Mouse (Mus musculus) left cerebral cortex, adult 6 months (tissue): ENCODE measurements around the gene Morn3. TPM values are rescaled to one million over a fixed set of nuclear protein-coding genes. Genes with fewer than 3 reads are reported as not detected.

Experiments
- long read RNA-seq, 2 experiments: library from polyadenylated mRNA; unstranded; transcript quantifications; one replicate each; pipeline ENCODE4 v2.0.0; 2019 to 2020
- polyA plus RNA-seq: library from polyadenylated mRNA; unstranded; fragments of <200 nt; fragmentation: Nextera tagmentation; gene quantifications from 2 replicates; pipeline ENCODE4 v1.2.3, GENCODE M21; 2021

The Morn3 gene
- polyA plus RNA-seq: 0.63 and 0.91 TPM in 2 replicates
- long read RNA-seq, experiment 1: 0 reads
- long read RNA-seq, experiment 2: 0 reads

GRCm38 (mm10) chr5:123046916-123047315 is at the start of gene Morn3:
Gene Morn3, minus strand, starts transcription at chr5:123047016.

GRCm38 (mm10) chr5:123068115-123068514 is 21.3 kb upstream of the Morn3 start, which contains the start of gene Tmem120b:
Gene Tmem120b, plus strand, starts transcription at chr5:123068415.

DNA sequence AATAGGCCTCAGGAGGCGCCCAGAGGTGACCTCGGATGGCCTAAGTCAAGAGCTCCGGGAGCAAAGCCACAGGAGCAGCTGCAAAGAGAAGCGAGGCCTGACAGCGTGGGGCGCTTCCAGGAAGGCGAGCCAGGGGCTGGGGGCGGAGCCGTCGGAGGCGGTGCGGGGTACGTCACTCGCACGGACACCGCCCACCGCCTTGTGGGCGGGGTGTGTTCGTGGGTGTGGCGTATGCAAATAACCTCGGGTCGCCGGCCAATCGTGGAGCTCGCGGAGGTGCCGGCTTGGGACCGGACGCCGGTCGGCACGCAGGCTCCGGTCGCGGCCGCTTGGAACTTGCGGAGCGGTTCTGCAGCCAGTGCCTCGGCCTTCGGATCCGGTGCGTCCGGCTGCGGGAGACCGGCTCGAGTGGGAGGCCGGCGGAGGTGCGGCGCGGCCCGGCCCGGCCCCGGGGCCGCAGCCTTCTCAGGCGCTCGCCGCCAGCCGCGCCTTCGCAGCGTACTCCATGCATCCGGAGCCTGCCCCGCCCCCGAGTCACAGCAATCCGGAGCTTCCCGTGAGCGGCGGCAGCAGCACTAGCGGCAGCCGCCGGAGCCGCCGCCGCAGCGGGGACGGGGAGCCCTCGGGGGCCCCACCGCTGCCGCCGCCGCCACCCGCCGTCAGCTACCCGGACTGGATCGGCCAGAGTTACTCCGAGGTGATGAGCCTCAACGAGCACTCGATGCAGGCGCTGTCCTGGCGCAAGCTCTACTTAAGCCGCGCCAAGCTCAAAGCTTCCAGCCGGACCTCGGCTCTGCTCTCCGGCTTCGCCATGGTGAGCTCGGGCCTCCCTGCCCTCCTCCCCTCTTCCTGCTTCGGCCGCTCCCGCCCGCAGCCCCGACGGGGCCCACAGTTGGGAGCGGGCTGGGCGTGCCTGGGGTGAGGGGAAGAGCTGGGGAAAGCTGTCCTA is 31.8 kb downstream of the Morn3 start, which contains the start of gene Orai1:
TSS of gene Orai1 (plus strand) at position 322 of the 949 bp plus-strand sequence.

DNA sequence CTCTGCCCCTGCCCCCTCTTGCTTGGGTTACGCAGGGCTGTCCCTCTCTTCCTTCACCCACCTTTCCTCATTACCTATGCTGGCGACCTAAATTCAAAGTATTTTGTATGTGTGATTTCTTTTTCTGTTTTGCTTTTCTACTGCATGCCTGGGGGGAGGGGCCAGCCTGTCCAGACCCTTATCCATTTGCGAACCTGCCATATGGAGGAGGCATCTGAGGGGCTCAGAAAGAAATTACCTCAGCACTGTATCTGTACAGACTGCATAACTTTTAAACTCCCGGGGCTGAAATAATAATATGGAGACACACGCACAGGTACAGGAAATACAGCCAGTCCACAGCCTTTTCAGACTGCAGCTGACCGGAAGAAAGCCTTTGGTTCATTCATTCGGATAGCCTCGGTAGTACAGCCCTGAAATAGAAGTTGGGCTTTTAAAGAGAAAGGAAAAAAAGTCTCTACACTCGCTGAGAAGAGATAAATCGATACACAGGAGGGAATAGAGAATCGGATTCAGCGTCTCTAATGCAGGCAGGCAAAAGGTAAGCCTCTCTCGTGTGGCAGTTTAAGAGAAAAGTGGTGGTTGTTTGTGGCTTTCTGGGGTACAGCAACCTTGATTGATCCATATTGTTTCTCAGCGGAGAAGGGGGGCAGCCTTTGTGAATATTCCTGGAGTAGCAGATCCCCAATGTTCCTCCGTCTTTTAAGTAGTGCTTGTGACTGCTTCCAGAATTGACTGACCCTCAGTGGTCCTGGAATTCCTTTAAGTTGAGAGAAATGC is 57.1 kb downstream of the Morn3 start, which contains the start of gene Kdm2b:
TSS of gene Kdm2b (minus strand) at position 273 of the 780 bp plus-strand sequence.

Other genes with a start within 250 kb of the Morn3 start
- gene Anapc5, start 225.7 kb downstream of the Morn3 start, polyA plus RNA-seq: 104 and 141 TPM in 2 replicates
- gene Rnf34, start 197.0 kb downstream of the Morn3 start, polyA plus RNA-seq: 20.0 and 30.3 TPM in 2 replicates
- 4.2 and 6.5 TPM in 2 replicates for gene Kdm2b, start 57.2 kb downstream of the Morn3 start, polyA plus RNA-seq
- 2.6 and 13.1 TPM in 2 replicates for gene Orai1, start 31.9 kb downstream of the Morn3 start, polyA plus RNA-seq
- 5.7 and 7.5 TPM in 2 replicates for gene Tmem120b, start 21.4 kb upstream of the Morn3 start, polyA plus RNA-seq
- 27.3 and 34.6 TPM in 2 replicates for gene Rhof, start 85.7 kb upstream of the Morn3 start, polyA plus RNA-seq
- 2.2 and 5.2 TPM in 2 replicates for gene Setd1b, start 95.2 kb upstream of the Morn3 start, polyA plus RNA-seq
- 40.8 and 55.6 TPM in 2 replicates for gene Psmd9, start 122.4 kb upstream of the Morn3 start, polyA plus RNA-seq
- gene Hpd, start 135.7 kb upstream of the Morn3 start, polyA plus RNA-seq: 0.10 TPM in 1 of 2 replicates, not detected in the other
- 0.49 and 0.95 TPM in 2 replicates for gene Wdr66, start 205.1 kb upstream of the Morn3 start, polyA plus RNA-seq